8 mouse cellular contexts compared by ENCODE assay signal in genomic region chr3:127894981-127895779, GRCm38 (mm10). TPM values are rescaled to one million over a fixed set of nuclear protein-coding genes. Genes with fewer than 3 reads are reported as not detected.
DNase-seq lines count a peak whose midpoint lies in the region; ATAC-seq and TF ChIP-seq lines count a peak whose summit lies in the region.

No protein-coding gene starts in this region.

- DNase-seq in lung, postnatal 10 days = no peak
- peak; percentile 61 for DNase-seq in fat pad, adult 2 months (ENCODE audit: extremely low read depth, low read depth, low spot score)
- DNase-seq in liver (peak; percentile 42), MN1 (ENCODE audit: low spot score) (no peak)
- DNase-seq in right cerebral cortex, adult 18-20 months = no peak
- no peak for DNase-seq in natural killer cell, adult 2 months (ENCODE audit: low spot score in 2 of 2)

- H3K9ac ChIP-seq in lung, embryonic 15.5 days = peak overlapping the region; percentile 58

- H3K4me3 ChIP-seq in lung, embryonic 15.5 days = peak overlapping the region; percentile 90
- H3K4me3 ChIP-seq in olfactory bulb, adult 2 months (ENCODE audit: insufficient read depth, low read depth, low read length) = peak overlapping the region; percentile 94

- H3K36me3 ChIP-seq in lung, embryonic 15.5 days = no peaks in the 10 kb centered on the region

- no peak for ATAC-seq in lung, embryonic 15.5 days (ENCODE audit: borderline replicate concordance, extremely low read depth, low FRiP score, low TSS enrichment)

- H3K4me1 ChIP-seq in lung, embryonic 15.5 days = 0 out of 2 replicates have a peak, but pooled peaks cover 4% of the 10 kb centered on the region
- H3K4me1 ChIP-seq in olfactory bulb, adult 2 months (ENCODE audit: control insufficient read depth, insufficient read depth, low read length) = peaks cover 3% of the 10 kb centered on the region

- peak overlapping the region; percentile 87 for H3K27ac ChIP-seq in lung, embryonic 15.5 days
- H3K27ac ChIP-seq in olfactory bulb, adult 2 months (ENCODE audit: insufficient read depth, low read depth, low read length) = no peak overlapping the region

- no peak for TF ChIP-seq CTCF in olfactory bulb, adult 2 months (IDR thresholded peaks at IDR 0.05; ENCODE audit: insufficient read depth, low read depth, low read length)

- H3K9me3 ChIP-seq in lung, embryonic 15.5 days = no peaks in the 10 kb centered on the region

- H3K4me2 ChIP-seq in lung, embryonic 15.5 days = peak overlapping the region; percentile 93

- 0 out of 2 replicates have a peak, but pooled peaks cover 4% of the 10 kb centered on the region for H3K27me3 ChIP-seq in lung, embryonic 15.5 days

- WGBS in lung, embryonic 15.5 days = 43% methylated on average over 7 of the region's 7 CpGs
- WGBS in olfactory bulb, adult 2 months = 33% methylated on average over 7 of the region's 7 CpGs

- TF ChIP-seq POLR2A in olfactory bulb, adult 2 months (IDR thresholded peaks at IDR 0.05; ENCODE audit: insufficient read depth, low read depth, low read length) = no peak

RNA-seq across cellular contexts. Expression of gene Fam241a, which starts 0.9 kb away (rescaled TPM):
- 8.3 and 10.4 TPM in 2 replicates for polyA plus RNA-seq in lung, embryonic 15.5 days (2015; fragmentation: Nextera tagmentation; extraction: Ambion mirVana)
- polyA plus RNA-seq in olfactory bulb, adult 2 months (2012; ENCODE audit: insufficient read depth, insufficient read length, low replicate concordance, missing spikeins) = not detected in 2 replicates

RNA-seq across cellular contexts. Expression of gene Ap1ar, which starts 57.9 kb away (rescaled TPM):
- 50.9 and 54.8 TPM in 2 replicates for polyA plus RNA-seq in lung, embryonic 15.5 days (2015; fragmentation: Nextera tagmentation; extraction: Ambion mirVana)
- not detected in 2 replicates for polyA plus RNA-seq in olfactory bulb, adult 2 months (2012; ENCODE audit: insufficient read depth, insufficient read length, low replicate concordance, missing spikeins)

Comparison
In these comparisons a context has a peak if more than half of its experiments do, and no peak if none do; other contexts are left out.
1. DNase-seq: peak in fat pad, adult 2 months (single experiment) and liver (single experiment); none in lung, postnatal 10 days (single experiment), right cerebral cortex, adult 18-20 months (single experiment), MN1 (single experiment) and natural killer cell, adult 2 months (0 of 2).